Mouse (Mus musculus) ES-E14 (cell line): ENCODE measurements at regions not wholly inside any gene's neighbourhood (a gene's known extent, or its start where the extent isn't known, plus 50 kb on each side); places are given as distances from the start of the nearest gene placed in this dataset.

Experiments used
- DNase-seq: peaks from one replicate; pipeline ENCODE4 v3.0.0-alpha.2; 2013; ENCODE audit warnings: low read depth, low spot score
- H3K27ac ChIP-seq: 2 replicates; pipeline ENCODE4 v1.5.1; 2012; ENCODE audit warnings: low read depth, mild to moderate bottlenecking, low read length, moderate library complexity, mixed read lengths; ENCODE audit not compliant: poor library complexity, insufficient read depth, severe bottlenecking
- H3K36me3 ChIP-seq: 2 replicates; pipeline ENCODE4 v1.6.1; 2012; ENCODE audit warnings: mild to moderate bottlenecking, low read length, moderate library complexity, mixed read lengths; ENCODE audit not compliant: control insufficient read depth, poor library complexity, insufficient read depth, severe bottlenecking
- H3K4me1 ChIP-seq, 2 experiments: fragments of 150-350 bp in 1 of 2; sonication (generic) in 1 of 2; 2 replicates each; pipeline ENCODE4 v1.6.1; 2012; ENCODE audit warnings: low read length in 2 of 2, mild to moderate bottlenecking in 1 of 2, mixed read lengths in 1 of 2; ENCODE audit not compliant: control insufficient read depth in 2 of 2, insufficient read depth in 2 of 2, poor library complexity in 1 of 2
- H3K4me3 ChIP-seq, 2 experiments: fragments of 150-350 bp in 1 of 2; sonication (generic) in 1 of 2; 2 replicates each; pipeline ENCODE4 v1.5.1; 2012; ENCODE audit warnings: low read length in 2 of 2, low read depth in 1 of 2, mild to moderate bottlenecking in 1 of 2, mixed read lengths in 1 of 2; ENCODE audit not compliant: insufficient read depth in 1 of 2, poor library complexity in 1 of 2, severe bottlenecking in 1 of 2
- H3K9ac ChIP-seq: 2 replicates; pipeline ENCODE4 v1.6.1; 2012; ENCODE audit warnings: low read depth, mild to moderate bottlenecking, low read length, mixed read lengths; ENCODE audit not compliant: poor library complexity, insufficient read depth, severe bottlenecking
- H3K9me3 ChIP-seq: fragments of 150-350 bp; sonication (generic); 2 replicates; pipeline ENCODE4 v1.6.1; 2012; ENCODE audit warnings: low read depth, mild to moderate bottlenecking, low read length; ENCODE audit not compliant: control insufficient read depth, insufficient read depth
- CHD2 ChIP-seq: IDR thresholded peaks from 2 replicates; pipeline ENCODE4 v1.6.1; 2014; ENCODE audit warnings: mild to moderate bottlenecking, low read depth, low read length, inconsistent platforms
- HCFC1 ChIP-seq: IDR thresholded peaks from 2 replicates; pipeline ENCODE4 v1.6.1; 2012; ENCODE audit warnings: low read length, inconsistent platforms, borderline replicate concordance; ENCODE audit not compliant: insufficient read depth
- MAFK ChIP-seq: IDR thresholded peaks from 2 replicates; pipeline ENCODE4 v1.6.1; 2014; ENCODE audit warnings: mild to moderate bottlenecking, low read depth, low read length, inconsistent platforms; ENCODE audit not compliant: insufficient read depth
- ZC3H11A ChIP-seq: IDR thresholded peaks from 2 replicates; pipeline ENCODE4 v1.6.1; 2012; ENCODE audit warnings: low read depth, mild to moderate bottlenecking, inconsistent platforms, low read length, borderline replicate concordance
- ZNF384 ChIP-seq: IDR thresholded peaks from 2 replicates; pipeline ENCODE4 v1.6.1; 2012; ENCODE audit warnings: low read depth, low read length, inconsistent platforms
- in situ Hi-C, 2 experiments: fragments of 600-800 bp; cut with MboI; formaldehyde crosslinking; loops; one replicate each; pipeline ENCODE4 v1.15.1; 2025; ENCODE audit warnings: low sequenced_read_pairs in 2 of 2, inconsistent platforms in 1 of 2; ENCODE audit not compliant: unreplicated experiment in 2 of 2

GRCm38 (mm10) chr8:7163361-7163760, 1497.7 kb downstream of the Efnb2 start:
- no peak for TF ChIP-seq ZC3H11A
- TF ChIP-seq CHD2, result no peak
- TF ChIP-seq HCFC1, result no peak
- in situ Hi-C loops, result no loop called here
- no peak for DNase-seq
- Histone ChIP-seq H3K9me3 (no peaks in the 10 kb centered on the region), H3K9ac (no peak overlapping the region), H3K27ac (no peak overlapping the region), H3K4me1 (no peaks in the 10 kb centered on the region), H3K4me3 (no peak overlapping the region), H3K36me3 (no peaks in the 10 kb centered on the region)

GRCm38 (mm10) chr8:7131746-7132145, 1529.3 kb downstream of the Efnb2 start:
- H3K9me3 ChIP-seq, result no peaks in the 10 kb centered on the region
- no peak overlapping the region for H3K27ac ChIP-seq
- no peaks in the 10 kb centered on the region for H3K4me1 ChIP-seq
- no peak overlapping the region for H3K9ac ChIP-seq
- in situ Hi-C loops, result no loop called here
- TF ChIP-seq ZC3H11A (no peak), HCFC1 (no peak), CHD2 (no peak), ZNF384 (no peak), MAFK (no peak)
- no peak for DNase-seq
- H3K4me3 ChIP-seq, result no peak overlapping the region
- no peaks in the 10 kb centered on the region for H3K36me3 ChIP-seq

- H3K4me3 ChIP-seq, result no peak overlapping the region
- TF ChIP-seq HCFC1 (no peak), MAFK (no peak), ZNF384 (no peak), ZC3H11A (no peak), CHD2 (no peak)
- no peaks in the 10 kb centered on the region for H3K36me3 ChIP-seq
- H3K27ac ChIP-seq, result no peak overlapping the region
- in situ Hi-C loops, result no loop called here
- no peaks in the 10 kb centered on the region for H3K9me3 ChIP-seq
- no peak overlapping the region for H3K9ac ChIP-seq
- DNase-seq, result no peak
- H3K4me1 ChIP-seq, result no peaks in the 10 kb centered on the region
Observed at GRCm38 (mm10) chr8:7108849-7109248, 1552.2 kb downstream of the Efnb2 start.

GRCm38 (mm10) chr8:7097577-7097976, 1563.5 kb downstream of the Efnb2 start:
- H3K27ac ChIP-seq, result no peak overlapping the region
- no peak for DNase-seq
- TF ChIP-seq ZNF384 (no peak), ZC3H11A (no peak), CHD2 (no peak), MAFK (no peak)
- no peak overlapping the region for H3K4me3 ChIP-seq
- H3K4me1 ChIP-seq, result no peaks in the 10 kb centered on the region
- in situ Hi-C loops, result no loop called here
- no peaks in the 10 kb centered on the region for H3K36me3 ChIP-seq
- no peaks in the 10 kb centered on the region for H3K9me3 ChIP-seq
- H3K9ac ChIP-seq, result no peak overlapping the region

GRCm38 (mm10) chr8:7092831-7093230, 1568.2 kb downstream of the Efnb2 start:
- TF ChIP-seq CHD2 (no peak), ZC3H11A (no peak), HCFC1 (no peak), ZNF384 (no peak), MAFK (no peak)
- Histone ChIP-seq H3K4me3 (no peak overlapping the region), H3K4me1 (no peaks in the 10 kb centered on the region), H3K36me3 (no peaks in the 10 kb centered on the region), H3K27ac (no peak overlapping the region), H3K9me3 (no peaks in the 10 kb centered on the region), H3K9ac (no peak overlapping the region)
- in situ Hi-C loops, result no loop called here
- no peak for DNase-seq
